Comparison of ENCODE assay signal across 17 mouse cellular contexts in genomic region chr15:62658695-62659094, GRCm38 (mm10).
"Had no signal": no experiment of that assay in that cellular context is flagged by ENCODE, and none has a peak within 500 bp of the region (broad histone marks: within the 10 kb centered on the region; RNA-seq: fewer than 3 reads in every experiment).

No protein-coding gene starts in this region.

- H3K9me3 ChIP-seq: liver, embryonic 13.5 days; neural tube, embryonic 13.5 days had no signal

- H3K27me3 ChIP-seq: liver, embryonic 13.5 days; neural tube, embryonic 13.5 days had no signal

- H3K4me1 ChIP-seq: liver, embryonic 13.5 days; neural tube, embryonic 13.5 days had no signal

- H3K4me3 ChIP-seq: left cerebral cortex, adult 2 months; liver, embryonic 13.5 days; neural tube, embryonic 13.5 days had no signal

- H3K27ac ChIP-seq: kidney, postnatal 0 days; left cerebral cortex, adult 2 months; liver, embryonic 13.5 days; neural tube, embryonic 13.5 days; stomach, postnatal 0 days had no signal

- H3K4me2 ChIP-seq: liver, embryonic 13.5 days; midbrain, embryonic 11.5 days; neural tube, embryonic 13.5 days had no signal

- H3K36me3 ChIP-seq: liver, embryonic 13.5 days; neural tube, embryonic 13.5 days had no signal

- DNase-seq: kidney, adult 18-20 months; kidney, adult 9 months; kidney, postnatal 25 days; layer of hippocampus, postnatal 36 days; liver, embryonic 13.5 days; lung, adult 2 months; lung, postnatal 14 days; lung, postnatal 4 days; midbrain, embryonic 14.5 days; retina, postnatal 1 day; right cerebral cortex, postnatal 25 days; thymus, postnatal 25 days had no signal

- H3K9ac ChIP-seq: liver, embryonic 13.5 days; neural tube, embryonic 13.5 days had no signal
